Mouse (Mus musculus): ENCODE measurements around the gene Synj2. TPM values are rescaled to one million over a fixed set of nuclear protein-coding genes. Genes with fewer than 3 reads are reported as not detected.

Gene Synj2
- polyA plus RNA-seq, 1 experiment from 2014 or later: 1.0 TPM

GRCm38 (mm10) chr17:6005638-6006471, 64.8 kb downstream of the Synj2 start:
- no peak for ATAC-seq (replicated peaks; ENCODE audit: low FRiP score)
- no peaks in the 10 kb centered on the region for H3K9me3 ChIP-seq (ENCODE audit: control insufficient read depth, low read length)
- 33% methylated on average over 14 of the region's 14 CpGs for WGBS
- peak overlapping the region; percentile 6; the same call in 1 of the 2 replicates for H3K4me2 ChIP-seq (ENCODE audit: low read depth, low read length, severe bottlenecking)
- no peak overlapping the region for H3K4me3 ChIP-seq (ENCODE audit: low read depth, low read length)
- 0 out of 2 replicates have a peak, but pooled peaks cover 2% of the 10 kb centered on the region for H3K4me1 ChIP-seq (replicated peaks; ENCODE audit: control insufficient read depth, insufficient read depth, low read length)
- no peak overlapping the region for H3K9ac ChIP-seq (ENCODE audit: low read length)
- no peak overlapping the region for H3K27ac ChIP-seq (ENCODE audit: low read depth, low read length)
- no peaks in the 10 kb centered on the region for H3K27me3 ChIP-seq (ENCODE audit: control insufficient read depth, insufficient read depth, low read length)
- no peak for DNase-seq (ENCODE audit: low spot score)
- no peaks in the 10 kb centered on the region for H3K36me3 ChIP-seq (ENCODE audit: control insufficient read depth, insufficient read depth, low read length)

GRCm38 (mm10) chr17:6007101-6007780, 66.2 kb downstream of the Synj2 start:
- H3K9ac ChIP-seq (ENCODE audit: low read length): no peak overlapping the region
- H3K4me1 ChIP-seq (replicated peaks; ENCODE audit: control insufficient read depth, insufficient read depth, low read length): 0 out of 2 replicates have a peak, but pooled peaks cover 2% of the 10 kb centered on the region
- DNase-seq (ENCODE audit: low spot score): no peak
- WGBS: 83% methylated on average over 5 of the region's 5 CpGs
- no peak overlapping the region for H3K4me2 ChIP-seq (ENCODE audit: low read depth, low read length, severe bottlenecking)
- no peaks in the 10 kb centered on the region for H3K27me3 ChIP-seq (ENCODE audit: control insufficient read depth, insufficient read depth, low read length)
- no peak for ATAC-seq (replicated peaks; ENCODE audit: low FRiP score)
- H3K9me3 ChIP-seq (ENCODE audit: control insufficient read depth, low read length): no peaks in the 10 kb centered on the region
- no peak overlapping the region for H3K4me3 ChIP-seq (ENCODE audit: low read depth, low read length)
- H3K27ac ChIP-seq (ENCODE audit: low read depth, low read length): no peak overlapping the region
- H3K36me3 ChIP-seq (ENCODE audit: control insufficient read depth, insufficient read depth, low read length): no peaks in the 10 kb centered on the region

GRCm38 (mm10) chr17:6007902-6008301, 66.8 kb downstream of the Synj2 start:
- ATAC-seq (replicated peaks; ENCODE audit: low FRiP score) (no peak), DNase-seq (ENCODE audit: low spot score) (no peak)
- no peaks in the 10 kb centered on the region for H3K9me3 ChIP-seq (ENCODE audit: control insufficient read depth, low read length)
- 0 out of 2 replicates have a peak, but pooled peaks cover 2% of the 10 kb centered on the region for H3K4me1 ChIP-seq (replicated peaks; ENCODE audit: control insufficient read depth, insufficient read depth, low read length)
- H3K4me3 ChIP-seq (ENCODE audit: low read depth, low read length): no peak overlapping the region
- H3K4me2 ChIP-seq (ENCODE audit: low read depth, low read length, severe bottlenecking): no peak overlapping the region
- 90% methylated on average over 9 of the region's 9 CpGs for WGBS
- H3K36me3 ChIP-seq (ENCODE audit: control insufficient read depth, insufficient read depth, low read length): no peaks in the 10 kb centered on the region
- H3K9ac ChIP-seq (ENCODE audit: low read length): no peak overlapping the region
- no peak overlapping the region for H3K27ac ChIP-seq (ENCODE audit: low read depth, low read length)
- H3K27me3 ChIP-seq (ENCODE audit: control insufficient read depth, insufficient read depth, low read length): no peaks in the 10 kb centered on the region

- Histone ChIP-seq H3K27me3 (ENCODE audit: control insufficient read depth, insufficient read depth, low read length) (no peaks in the 10 kb centered on the region), H3K27ac (ENCODE audit: low read depth, low read length) (no peak overlapping the region), H3K9ac (ENCODE audit: low read length) (no peak overlapping the region), H3K4me2 (ENCODE audit: low read depth, low read length, severe bottlenecking) (no peak overlapping the region), H3K36me3 (ENCODE audit: control insufficient read depth, insufficient read depth, low read length) (no peaks in the 10 kb centered on the region), H3K4me3 (ENCODE audit: low read depth, low read length) (no peak overlapping the region), H3K4me1 (replicated peaks; ENCODE audit: control insufficient read depth, insufficient read depth, low read length) (0 out of 2 replicates have a peak, but pooled peaks cover 2% of the 10 kb centered on the region), H3K9me3 (ENCODE audit: control insufficient read depth, low read length) (no peaks in the 10 kb centered on the region)
- ATAC-seq (replicated peaks; ENCODE audit: low FRiP score): no peak
- 89% methylated on average over 11 of the region's 11 CpGs for WGBS
- DNase-seq (ENCODE audit: low spot score): no peak
Observed at GRCm38 (mm10) chr17:6008590-6008989, 67.5 kb downstream of the Synj2 start.

- Histone ChIP-seq H3K4me1 (replicated peaks; ENCODE audit: control insufficient read depth, insufficient read depth, low read length) (0 out of 2 replicates have a peak, but pooled peaks cover 2% of the 10 kb centered on the region), H3K4me3 (ENCODE audit: low read depth, low read length) (no peak overlapping the region)
- 83% methylated on average over 4 of the region's 4 CpGs for WGBS
Observed at GRCm38 (mm10) chr17:6009606-6010005, 68.5 kb downstream of the Synj2 start.

GRCm38 (mm10) chr17:6013079-6013478, 72.0 kb downstream of the Synj2 start:
- no peak for DNase-seq (ENCODE audit: low spot score)
- H3K9ac ChIP-seq (ENCODE audit: low read length): no peak overlapping the region
- H3K4me2 ChIP-seq (ENCODE audit: low read depth, low read length, severe bottlenecking): no peak overlapping the region
- no peaks in the 10 kb centered on the region for H3K36me3 ChIP-seq (ENCODE audit: control insufficient read depth, insufficient read depth, low read length)
- H3K4me1 ChIP-seq (replicated peaks; ENCODE audit: control insufficient read depth, insufficient read depth, low read length): no peaks in the 10 kb centered on the region
- H3K27me3 ChIP-seq (ENCODE audit: control insufficient read depth, insufficient read depth, low read length): no peaks in the 10 kb centered on the region
- 73% methylated on average over 4 of the region's 4 CpGs for WGBS
- ATAC-seq (replicated peaks; ENCODE audit: low FRiP score): no peak
- no peaks in the 10 kb centered on the region for H3K9me3 ChIP-seq (ENCODE audit: control insufficient read depth, low read length)
- no peak overlapping the region for H3K4me3 ChIP-seq (ENCODE audit: low read depth, low read length)
- no peak overlapping the region for H3K27ac ChIP-seq (ENCODE audit: low read depth, low read length)

More at GRCm38 (mm10) chr17:6009606-6010005, 68.5 kb downstream of the Synj2 start:
- no peak overlapping the region for H3K9ac ChIP-seq (ENCODE audit: low read length)
- ATAC-seq (replicated peaks; ENCODE audit: low FRiP score) (no peak), DNase-seq (ENCODE audit: low spot score) (no peak)
- no peaks in the 10 kb centered on the region for H3K36me3 ChIP-seq (ENCODE audit: control insufficient read depth, insufficient read depth, low read length)
- H3K9me3 ChIP-seq (ENCODE audit: control insufficient read depth, low read length): no peaks in the 10 kb centered on the region
- no peak overlapping the region for H3K27ac ChIP-seq (ENCODE audit: low read depth, low read length)
- H3K27me3 ChIP-seq (ENCODE audit: control insufficient read depth, insufficient read depth, low read length): no peaks in the 10 kb centered on the region
- no peak overlapping the region for H3K4me2 ChIP-seq (ENCODE audit: low read depth, low read length, severe bottlenecking)

- ATAC-seq (replicated peaks; ENCODE audit: low FRiP score) (no peak), DNase-seq (ENCODE audit: low spot score) (no peak)
- WGBS: 83% methylated on average over 4 of the region's 4 CpGs
- H3K4me3 ChIP-seq (ENCODE audit: low read depth, low read length): no peak overlapping the region
- no peak overlapping the region for H3K9ac ChIP-seq (ENCODE audit: low read length)
- no peaks in the 10 kb centered on the region for H3K36me3 ChIP-seq (ENCODE audit: control insufficient read depth, insufficient read depth, low read length)
- no peaks in the 10 kb centered on the region for H3K9me3 ChIP-seq (ENCODE audit: control insufficient read depth, low read length)
- H3K4me1 ChIP-seq (replicated peaks; ENCODE audit: control insufficient read depth, insufficient read depth, low read length): no peaks in the 10 kb centered on the region
- H3K27me3 ChIP-seq (ENCODE audit: control insufficient read depth, insufficient read depth, low read length): no peaks in the 10 kb centered on the region
- H3K27ac ChIP-seq (ENCODE audit: low read depth, low read length): no peak overlapping the region
- no peak overlapping the region for H3K4me2 ChIP-seq (ENCODE audit: low read depth, low read length, severe bottlenecking)
Observed at GRCm38 (mm10) chr17:6014985-6015384, 73.9 kb downstream of the Synj2 start.

GRCm38 (mm10) chr17:6016213-6016780, 75.2 kb downstream of the Synj2 start:
- DNase-seq (ENCODE audit: low spot score): no peak
- H3K27ac ChIP-seq (ENCODE audit: low read depth, low read length): no peak overlapping the region
- WGBS: 77% methylated on average over 7 of the region's 7 CpGs

More at GRCm38 (mm10) chr17:6016213-6016780, 75.2 kb downstream of the Synj2 start:
- H3K9ac ChIP-seq (ENCODE audit: low read length): no peak overlapping the region
- H3K36me3 ChIP-seq (ENCODE audit: control insufficient read depth, insufficient read depth, low read length): no peaks in the 10 kb centered on the region
- H3K4me1 ChIP-seq (replicated peaks; ENCODE audit: control insufficient read depth, insufficient read depth, low read length): no peaks in the 10 kb centered on the region
- no peak overlapping the region for H3K4me2 ChIP-seq (ENCODE audit: low read depth, low read length, severe bottlenecking)
- no peak overlapping the region for H3K4me3 ChIP-seq (ENCODE audit: low read depth, low read length)
- H3K9me3 ChIP-seq (ENCODE audit: control insufficient read depth, low read length): no peaks in the 10 kb centered on the region
- no peak for ATAC-seq (replicated peaks; ENCODE audit: low FRiP score)
- H3K27me3 ChIP-seq (ENCODE audit: control insufficient read depth, insufficient read depth, low read length): no peaks in the 10 kb centered on the region

Data from forebrain, embryonic 11.5 days (tissue).